Mouse (Mus musculus) inflammation-experienced regulatory T-cells, adult 6 months (primary cell): Measurements from ENCODE around the gene P2rx2. TPM values are rescaled to one million over a fixed set of nuclear protein-coding genes. Genes with fewer than 3 reads are reported as not detected.

ENCODE experiments used
- ATAC-seq: one replicate; pipeline ENCODE4 v1.8.0; 2017
- polyA plus RNA-seq, 3 experiments: library from polyadenylated mRNA; unstranded; fragments of 100-300 nt; shearing (Covaris generic); gene quantifications; one replicate each; pipeline ENCODE4 v1.2.1; 2017

Gene P2rx2
- not detected for polyA plus RNA-seq

GRCm38 (mm10) chr5:110342648-110343284, at the start of gene P2rx2:
Gene P2rx2, minus strand, starts transcription at chr5:110343212.
- no peak for ATAC-seq

- ATAC-seq: no peak
Measured at GRCm38 (mm10) chr5:110392727-110393126, 49.7 kb upstream of the P2rx2 start.

- ATAC-seq: no peak
Measured at GRCm38 (mm10) chr5:110390631-110391030, 47.6 kb upstream of the P2rx2 start.

GRCm38 (mm10) chr5:110387332-110387731, 44.3 kb upstream of the P2rx2 start:
- no peak for ATAC-seq

DNA sequence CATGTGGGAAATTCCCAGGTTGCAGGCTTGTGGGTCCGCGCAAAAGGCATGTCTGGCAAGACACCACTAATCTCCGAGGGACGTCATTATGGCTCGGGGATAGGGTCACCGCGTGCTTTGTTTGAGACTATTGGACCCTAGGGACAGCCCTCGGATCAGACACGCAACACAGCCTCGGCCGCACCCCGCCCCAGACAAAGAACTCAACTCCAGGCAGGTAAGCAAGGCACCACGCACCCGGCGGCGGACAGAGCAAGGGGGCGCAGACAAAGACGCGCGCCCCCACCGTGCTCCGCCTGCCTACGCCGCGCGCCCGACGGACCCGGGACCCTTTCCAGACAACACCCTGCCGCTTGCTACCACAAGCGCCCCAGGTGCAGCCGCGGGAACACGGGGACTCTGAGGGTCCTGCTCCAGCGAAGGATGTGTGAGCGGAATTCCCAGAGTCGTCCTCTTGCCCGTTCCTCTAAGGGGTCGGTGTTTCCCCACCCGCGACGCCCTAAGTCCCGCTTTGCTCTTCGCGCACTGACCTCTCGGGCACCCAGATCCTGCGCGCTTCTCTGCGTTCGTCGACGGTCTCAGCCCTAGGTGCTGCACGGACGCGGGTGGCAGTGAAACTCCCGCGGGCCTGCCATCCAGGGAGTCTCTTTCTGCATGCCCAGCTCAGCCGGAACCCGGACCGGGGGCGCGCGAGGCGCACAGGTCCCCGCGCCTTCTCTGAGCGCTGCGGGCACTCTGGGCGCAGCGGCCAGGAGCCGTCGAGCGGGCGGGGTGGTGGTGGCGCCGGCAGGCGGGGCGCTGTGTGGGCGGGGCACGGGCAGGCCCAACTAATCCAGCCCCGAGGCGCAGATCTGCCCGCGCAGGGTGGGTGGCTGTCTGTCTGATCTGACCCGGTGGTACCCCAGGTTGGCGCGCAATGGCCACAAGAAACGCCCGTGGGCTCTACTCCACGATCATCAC, 43.6 kb upstream of the P2rx2 start:
- ATAC-seq: no peak

DNA sequence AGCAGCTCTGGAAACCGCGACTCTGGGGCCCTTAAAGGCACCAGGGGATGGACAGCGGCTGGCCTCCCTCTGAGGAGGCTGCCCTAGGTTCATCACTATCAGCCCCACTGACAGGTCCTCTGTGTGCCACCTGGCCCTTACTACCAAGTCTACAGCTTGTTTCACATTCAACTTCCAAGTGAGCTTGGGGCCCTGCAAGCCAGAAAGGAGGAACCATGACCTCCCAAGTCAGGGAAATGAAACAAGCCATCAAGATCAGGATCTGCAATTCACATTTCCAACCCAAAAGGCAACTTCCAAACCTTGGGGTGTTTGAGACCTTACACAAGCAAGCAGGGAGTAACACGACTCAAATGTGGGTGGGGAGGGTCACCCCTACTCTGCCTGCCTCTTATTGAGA, 42.3 kb upstream of the P2rx2 start:
- ATAC-seq: no peak

DNA sequence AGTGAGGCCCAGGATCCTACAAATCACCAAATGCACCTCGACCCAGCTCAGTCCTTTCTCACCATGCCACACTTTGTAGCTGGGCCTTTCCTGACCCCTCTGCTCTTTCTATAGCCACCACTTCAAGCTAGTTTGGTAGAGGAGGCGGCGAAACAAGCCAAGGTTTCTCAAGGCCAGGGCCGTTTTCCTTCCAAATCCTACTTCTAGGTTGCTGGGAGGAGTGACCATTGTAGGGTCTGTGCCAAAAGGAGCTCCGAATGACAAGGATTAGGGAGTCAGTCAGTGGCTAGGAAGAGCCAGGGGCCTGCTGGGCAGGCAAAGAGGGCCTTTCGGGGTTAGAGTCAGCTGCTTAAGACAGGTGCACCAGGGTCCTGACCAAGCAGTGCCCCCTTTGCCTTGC, 41.5 kb upstream of the P2rx2 start:
- no peak for ATAC-seq

DNA sequence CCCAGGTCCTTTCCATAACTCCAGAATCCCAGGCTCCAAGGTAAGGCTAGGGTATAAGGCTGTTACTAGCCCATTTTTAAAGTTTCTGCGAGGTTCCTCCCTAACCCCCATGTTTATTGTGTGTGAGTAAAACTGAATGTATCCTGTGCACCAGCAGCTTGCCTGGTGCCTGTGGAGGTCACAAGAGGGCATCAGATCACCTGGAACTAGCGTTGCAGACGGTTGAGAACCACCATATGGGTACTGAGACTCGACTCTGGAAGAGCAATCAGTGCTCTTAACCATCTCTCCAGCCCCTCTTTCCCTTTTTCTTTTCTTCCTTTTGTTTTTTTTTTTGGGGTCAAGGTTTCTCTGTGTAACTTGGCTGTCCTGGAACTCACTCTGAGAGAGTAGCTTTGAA, 36.8 kb upstream of the P2rx2 start:
- ATAC-seq: no peak

DNA sequence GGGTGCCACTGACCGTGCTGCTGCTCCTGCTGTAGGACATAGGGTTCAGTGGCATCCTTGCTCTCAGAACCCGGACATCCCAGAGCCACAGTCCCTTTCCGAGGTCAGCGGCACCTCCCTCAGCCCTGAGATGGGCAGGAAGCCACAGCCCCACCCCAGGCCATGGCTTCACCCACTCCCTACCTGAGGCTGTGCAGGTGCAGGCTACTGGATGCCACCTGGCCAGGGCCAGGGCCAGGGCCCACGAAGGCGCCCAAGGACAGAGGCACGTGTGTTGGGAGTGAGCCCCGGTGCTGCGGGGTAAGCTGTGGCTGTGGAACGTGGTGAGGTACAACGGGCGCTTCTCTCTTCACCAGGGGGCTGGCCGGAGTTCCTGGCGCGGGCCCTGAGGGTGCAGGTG, 36.1 kb upstream of the P2rx2 start:
- ATAC-seq: no peak

GRCm38 (mm10) chr5:110378181-110378583, 35.2 kb upstream of the P2rx2 start:
- no peak for ATAC-seq

- ATAC-seq: peak; percentile 46
Measured at GRCm38 (mm10) chr5:110376802-110377433, 33.9 kb upstream of the P2rx2 start.

DNA sequence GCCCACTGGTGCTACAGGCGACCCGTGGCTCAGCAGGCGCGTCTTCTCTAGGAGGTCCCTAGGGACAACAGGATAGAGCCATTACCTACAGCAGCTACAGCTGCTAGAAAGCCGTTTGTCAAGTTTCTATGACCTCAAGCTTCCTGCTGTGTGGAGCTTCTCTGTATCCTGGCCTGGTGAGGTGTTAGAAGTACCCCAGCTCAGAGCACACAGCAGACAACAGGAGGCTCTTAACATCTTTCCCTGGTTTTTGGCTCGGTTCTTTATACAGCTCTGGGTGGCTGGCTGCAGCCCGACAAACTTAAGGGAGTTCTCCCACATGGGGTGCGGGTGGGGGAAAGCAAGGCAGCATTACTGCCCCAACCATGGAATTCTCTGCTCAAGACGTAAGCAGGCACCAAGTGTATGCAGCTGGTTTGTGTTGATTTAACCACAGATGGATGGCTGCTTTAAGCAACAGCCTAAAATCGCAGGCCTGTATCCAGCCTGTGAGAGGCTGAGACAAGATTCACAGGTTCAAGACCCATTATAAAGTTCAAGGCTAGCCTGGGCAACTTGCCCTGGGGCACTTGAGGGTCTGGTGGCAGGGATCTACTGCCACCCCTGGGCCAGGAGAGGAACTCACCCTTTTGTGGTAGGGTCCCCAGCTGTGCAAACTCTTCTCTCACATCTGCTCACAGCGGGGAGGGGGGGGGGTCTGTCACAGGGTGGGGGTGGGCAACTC, 21.0 kb upstream of the P2rx2 start:
- no peak for ATAC-seq

DNA sequence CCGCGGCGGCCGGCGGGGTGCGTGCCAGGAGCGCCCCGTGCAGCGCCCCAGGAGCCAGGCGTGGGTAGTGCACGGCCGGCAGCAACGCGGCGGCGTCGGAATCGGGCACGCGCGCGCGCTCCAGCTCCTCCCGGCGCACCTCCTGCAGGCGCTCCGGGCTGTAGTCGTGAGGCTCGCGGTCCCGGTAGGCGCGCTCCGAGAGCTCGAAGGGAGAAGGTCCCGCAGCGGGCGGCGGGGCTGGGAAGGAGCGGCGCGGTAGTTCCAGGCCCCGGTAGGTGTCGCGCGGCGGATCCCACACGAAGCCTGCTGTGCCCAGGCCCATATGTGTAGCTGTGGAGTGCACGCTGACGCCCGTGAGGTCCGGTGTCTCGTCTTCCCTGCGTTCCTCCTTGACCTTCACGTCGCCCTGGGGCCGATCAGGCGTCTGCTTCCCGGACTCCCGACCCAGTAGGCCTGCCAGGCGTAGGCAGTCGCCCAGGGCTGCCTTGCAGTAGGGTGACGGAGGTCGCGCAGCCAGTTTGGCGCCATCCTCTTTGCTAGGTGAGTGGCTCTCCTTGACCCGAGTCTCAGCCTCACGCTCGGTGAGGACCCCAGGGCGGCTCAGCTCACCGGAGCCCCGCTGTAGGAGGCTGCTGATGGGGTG, 20.3 kb upstream of the P2rx2 start:
- peak; percentile 80 for ATAC-seq

DNA sequence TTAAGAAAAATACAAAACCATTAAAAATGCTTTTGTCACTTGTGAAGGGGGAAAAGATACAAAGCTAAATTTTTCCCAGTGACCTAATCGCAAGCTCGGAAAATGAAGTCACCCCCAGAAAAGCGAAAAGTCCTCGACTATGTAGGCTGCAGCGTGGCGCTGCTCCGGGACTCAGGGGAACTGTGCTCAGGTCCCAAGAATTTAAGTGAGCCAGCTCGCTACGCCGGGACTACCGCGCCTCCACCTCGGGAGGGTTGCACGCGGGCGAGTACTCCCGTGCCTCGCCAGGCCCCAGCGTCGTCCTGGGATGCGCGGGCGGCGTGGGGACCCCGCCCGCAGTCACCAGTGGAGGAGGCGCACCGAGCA, 19.8 kb upstream of the P2rx2 start:
- peak; percentile 15 for ATAC-seq

DNA sequence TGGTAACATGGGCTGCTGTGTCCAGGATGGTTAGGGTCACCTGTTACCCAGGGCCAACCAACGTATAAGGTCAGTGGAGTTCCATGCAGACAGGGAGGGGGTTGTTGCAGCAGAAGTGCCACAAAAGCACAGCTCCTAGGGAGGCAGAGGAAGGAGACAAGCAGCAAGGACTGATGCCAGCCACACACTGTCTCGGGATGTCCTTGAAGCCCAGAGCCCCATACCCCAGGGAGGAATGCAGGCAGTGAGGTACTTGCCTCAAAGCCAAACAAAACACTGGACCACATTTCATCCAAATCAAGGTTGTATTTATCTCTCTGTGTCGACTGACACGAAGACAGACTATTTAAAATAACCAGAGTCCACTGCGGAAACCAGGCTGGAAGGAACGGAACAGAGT, 18.5 kb upstream of the P2rx2 start:
- ATAC-seq: no peak

DNA sequence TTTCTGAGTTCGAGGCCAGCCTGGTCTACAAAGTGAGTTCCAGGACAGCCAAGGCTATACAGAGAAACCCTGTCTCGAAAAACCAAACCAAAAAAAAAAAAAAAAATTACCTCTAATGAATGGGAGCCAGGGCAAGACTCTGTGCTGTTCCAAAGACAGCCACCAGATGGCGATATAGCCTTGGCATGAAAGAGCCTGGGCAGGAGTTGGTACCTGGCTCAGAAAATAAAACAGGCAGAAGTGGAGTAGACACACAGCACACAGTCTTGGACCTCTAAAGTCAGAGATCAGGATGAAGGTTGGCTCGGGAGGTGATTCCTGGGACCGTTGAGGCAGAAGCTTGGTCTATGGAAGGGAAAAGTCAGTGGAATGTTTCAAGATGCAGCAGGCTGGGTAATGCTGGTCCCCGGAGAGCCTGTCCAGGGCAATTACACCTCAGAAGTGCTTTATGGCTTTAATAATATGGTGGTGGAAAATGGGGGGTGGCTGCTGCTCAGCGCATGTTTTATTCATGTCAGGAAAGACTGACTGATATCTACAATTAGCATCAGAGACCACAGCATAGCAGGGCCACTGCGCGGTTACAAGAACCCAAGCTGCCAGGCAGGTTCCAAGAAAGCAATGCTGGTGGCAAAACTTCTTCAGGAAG, 14.6 kb upstream of the P2rx2 start:
- peak; percentile 60 for ATAC-seq

- ATAC-seq: no peak
Measured at GRCm38 (mm10) chr5:110354716-110355115, 11.7 kb upstream of the P2rx2 start.

GRCm38 (mm10) chr5:110347006-110347405, 4.0 kb upstream of the P2rx2 start:
- ATAC-seq: no peak

DNA sequence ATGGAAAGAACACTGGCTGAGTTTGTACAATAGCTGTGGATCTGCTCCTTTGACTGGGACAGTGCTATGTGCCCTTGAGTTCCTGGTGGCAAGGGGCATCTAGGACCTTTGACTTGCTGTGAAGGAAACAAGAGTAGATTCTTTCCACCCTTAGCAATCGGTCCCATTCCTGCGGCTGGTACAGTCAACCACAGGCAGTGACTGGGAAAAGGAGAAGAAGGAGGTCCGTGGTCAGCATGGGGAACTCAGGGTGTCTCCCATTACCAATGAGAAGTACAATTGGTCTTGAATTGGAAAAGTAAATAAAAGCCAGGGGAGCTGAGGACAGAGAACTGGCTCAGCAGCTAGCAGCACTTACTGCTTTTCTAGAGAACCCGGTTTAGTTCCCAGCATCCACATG, 2.5 kb upstream of the P2rx2 start:
- ATAC-seq: no peak

DNA sequence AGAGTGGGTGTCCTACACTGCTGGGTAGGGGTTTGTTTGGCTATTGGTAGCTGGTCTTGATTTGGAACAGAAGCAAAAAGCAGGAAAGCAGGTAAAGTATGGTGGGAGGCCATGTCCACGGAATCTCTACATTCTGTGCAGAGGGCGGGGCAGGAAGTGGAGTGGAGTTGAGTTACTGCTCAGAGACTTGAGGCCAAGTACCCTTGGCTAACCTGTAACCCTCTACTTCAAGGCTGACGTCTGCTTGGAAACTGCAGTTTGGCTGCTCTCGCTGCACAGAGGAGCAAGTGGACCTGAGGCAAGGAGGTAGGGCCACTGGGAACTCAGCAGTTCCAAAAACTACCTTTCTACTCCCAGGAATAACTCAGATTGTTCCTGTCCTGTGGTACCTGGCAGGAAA, 1.5 kb upstream of the P2rx2 start, which contains the start of gene Lrcol1:
Lrcol1 (plus strand) TSS at position 207 of the 400 bp plus-strand sequence.
- ATAC-seq: no peak

DNA sequence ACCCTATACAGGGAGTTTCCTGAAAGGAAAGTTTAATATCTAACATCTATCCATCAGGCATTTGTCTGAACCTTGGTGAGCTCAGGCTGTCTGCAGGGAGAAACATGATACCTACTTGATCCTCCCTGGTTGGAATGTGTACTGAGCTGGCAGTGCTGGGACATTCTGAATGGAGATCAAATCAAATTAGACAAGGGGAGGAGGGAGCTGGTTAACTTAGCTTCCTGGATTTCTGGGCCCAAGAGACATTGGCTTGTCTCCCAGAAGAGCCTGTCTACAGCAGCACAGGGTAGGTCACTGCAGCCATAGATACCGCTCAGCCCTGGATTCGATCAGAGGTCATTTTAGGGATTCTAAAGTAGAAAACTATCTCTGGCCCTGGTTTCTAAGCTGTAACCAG, 4.2 kb downstream of the P2rx2 start:
- no peak for ATAC-seq

- ATAC-seq: no peak
Measured at GRCm38 (mm10) chr5:110330508-110330907, 12.5 kb downstream of the P2rx2 start.
